Mouse (Mus musculus): Measurements from ENCODE around the gene Capn15.
A peak's percentile ranks its signal among the peaks of the same experiment; 100 is the strongest.

Gene Capn15

GRCm38 (mm10) chr17:25992274-25992673 is 6.7 kb upstream of the Capn15 start:
- no peak for DNase-seq

- DNase-seq = no peak
These were observed 4.7 kb upstream of the Capn15 start for GRCm38 (mm10) chr17:25990331-25990730.

GRCm38 (mm10) chr17:25984556-25985305 is 865 bp downstream of the Capn15 start:
- DNase-seq = no peak

GRCm38 (mm10) chr17:25984066-25984465 is 1.5 kb downstream of the Capn15 start:
- DNase-seq = no peak

- no peak for DNase-seq
These were observed 2.7 kb downstream of the Capn15 start for GRCm38 (mm10) chr17:25982913-25983312.

- DNase-seq = peak; percentile 77 to 83
These were observed 4.7 kb downstream of the Capn15 start for GRCm38 (mm10) chr17:25980854-25981253.

GRCm38 (mm10) chr17:25979829-25980738 is 5.5 kb downstream of the Capn15 start:
- DNase-seq = peak in 1 of 2 experiments; percentile 29

- no peak for DNase-seq
These were observed 14.5 kb downstream of the Capn15 start for GRCm38 (mm10) chr17:25970954-25971707.

GRCm38 (mm10) chr17:25970448-25970847 is 15.1 kb downstream of the Capn15 start:
- no peak for DNase-seq

GRCm38 (mm10) chr17:25968176-25968575 is 17.4 kb downstream of the Capn15 start:
- no peak for DNase-seq

GRCm38 (mm10) chr17:25967652-25968051 is 17.9 kb downstream of the Capn15 start:
- DNase-seq = peak in 1 of 2 experiments; percentile 74

- peak in 1 of 2 experiments; percentile 69 for DNase-seq
These were observed 21.3 kb downstream of the Capn15 start for GRCm38 (mm10) chr17:25964271-25964670.

GRCm38 (mm10) chr17:25962413-25962905 is 23.1 kb downstream of the Capn15 start:
- DNase-seq = no peak

- no peak for DNase-seq
These were observed 24.0 kb downstream of the Capn15 start for GRCm38 (mm10) chr17:25961566-25961965.

GRCm38 (mm10) chr17:25959630-25960467 is 25.7 kb downstream of the Capn15 start:
- peak in 1 of 2 experiments; percentile 30 for DNase-seq

- peak; percentile 67 to 68 for DNase-seq
These were observed 26.7 kb downstream of the Capn15 start for GRCm38 (mm10) chr17:25958771-25959494.

GRCm38 (mm10) chr17:25957586-25958051 is 28.0 kb downstream of the Capn15 start:
- DNase-seq = peak; percentile 59 to 66

- peak; percentile 58 to 64 for DNase-seq
These were observed 29.0 kb downstream of the Capn15 start for GRCm38 (mm10) chr17:25956631-25957030.

- peak; percentile 88 to 90 for DNase-seq
These were observed 29.4 kb downstream of the Capn15 start for GRCm38 (mm10) chr17:25956201-25956600.

GRCm38 (mm10) chr17:25955736-25956135 is 29.9 kb downstream of the Capn15 start:
- DNase-seq = peak in 1 of 2 experiments; percentile 57

GRCm38 (mm10) chr17:25954671-25955070 is 30.9 kb downstream of the Capn15 start:
- DNase-seq = no peak
